Mouse (Mus musculus): ENCODE measurements at regions not wholly inside any gene's neighbourhood (a gene's known extent, or its start where the extent isn't known, plus 50 kb on each side); places are given as distances from the start of the nearest gene placed in this dataset.
"Not testable (repeated sequence)": the region's sequence is repeated elsewhere in the genome, so short reads cannot be mapped to it uniquely, and the experiment has no call there.

DNA sequence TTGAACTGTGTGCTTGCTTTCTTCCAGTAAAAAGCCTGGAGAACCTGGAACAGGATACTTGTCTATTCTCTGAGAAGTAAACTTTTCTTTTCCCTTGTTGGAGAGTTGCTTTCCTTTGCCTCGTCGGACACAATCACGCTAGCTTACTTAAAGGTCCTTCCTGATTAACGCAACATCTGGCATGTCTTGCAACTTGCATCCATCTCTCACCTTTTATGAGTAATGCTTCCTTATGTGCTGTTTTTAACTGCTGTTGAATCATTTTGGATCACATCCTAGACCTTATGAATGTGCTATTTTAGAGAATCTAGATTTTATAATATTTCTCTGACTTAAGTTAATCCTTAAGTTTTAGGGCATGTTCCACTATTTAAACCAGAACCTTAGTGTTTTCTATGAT lies 188.4 kb upstream of the Pcsk5 start:
- DNase-seq, result no peak

- no peak for DNase-seq
These were observed 182.9 kb upstream of the Pcsk5 start for GRCm38 (mm10) chr19:18020351-18020750.

DNA sequence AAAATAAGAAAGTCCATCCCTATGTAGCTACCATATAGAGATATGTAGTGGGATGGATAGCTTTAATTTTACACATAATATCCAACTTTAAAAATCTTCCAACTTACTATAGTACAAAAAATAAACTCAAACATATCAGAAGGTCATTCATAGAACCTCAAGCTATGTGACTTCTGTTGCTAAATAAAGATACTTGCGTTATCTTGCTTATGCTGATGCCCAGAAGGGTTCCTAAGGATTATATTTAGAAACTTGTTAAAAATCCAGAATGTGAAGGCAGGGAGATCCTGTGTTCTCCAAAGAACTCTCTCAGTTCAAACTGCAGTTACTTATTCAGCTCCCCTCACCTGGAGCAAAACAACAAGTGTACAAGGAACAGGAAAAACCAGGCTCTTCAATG lies 177.9 kb upstream of the Pcsk5 start:
- no peak for DNase-seq

GRCm38 (mm10) chr19:18012029-18012428 lies 174.6 kb upstream of the Pcsk5 start:
- DNase-seq, result no peak

DNA sequence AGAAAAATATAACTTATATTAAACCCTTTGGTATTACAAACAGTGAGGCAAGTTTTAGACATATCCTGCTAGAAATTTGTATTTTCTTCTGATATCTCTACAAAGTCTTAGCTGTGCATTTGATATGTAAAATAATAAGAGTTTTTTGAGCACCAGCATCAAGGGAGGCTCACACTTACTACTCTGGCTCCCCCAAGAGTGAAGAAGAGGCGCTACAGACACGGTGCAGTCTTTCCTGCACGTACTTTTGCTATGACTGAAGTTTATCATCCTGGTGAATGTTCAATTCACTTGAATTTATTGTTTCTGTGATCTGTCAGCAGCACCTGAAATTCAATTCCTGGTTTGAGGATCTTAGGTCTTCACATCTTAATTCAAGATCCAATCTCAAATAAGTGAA lies 160.1 kb upstream of the Pcsk5 start:
- DNase-seq, result no peak

GRCm38 (mm10) chr19:17983416-17983815 lies 146.0 kb upstream of the Pcsk5 start:
- peak; percentile 8 for DNase-seq

GRCm38 (mm10) chr19:17965566-17965965 lies 128.1 kb upstream of the Pcsk5 start:
- DNase-seq, result no peak

DNA sequence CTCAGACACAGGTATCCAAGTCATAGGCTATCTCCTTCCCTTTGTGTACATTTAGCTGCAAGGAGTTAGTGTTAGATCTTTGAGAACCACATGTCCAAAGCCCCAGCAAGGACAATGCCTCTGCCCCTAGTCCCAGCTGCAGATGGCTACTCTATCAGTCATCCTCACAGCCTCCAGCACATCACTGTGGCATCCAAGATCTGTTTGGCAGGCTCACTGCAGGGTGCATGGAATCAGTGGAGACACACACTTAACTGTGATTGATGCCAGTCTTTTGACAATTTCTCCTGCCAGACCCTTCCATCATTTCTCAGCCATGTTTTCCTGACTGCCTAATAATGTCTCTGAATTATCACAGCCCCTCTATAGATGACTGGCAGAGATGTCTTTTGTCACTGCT lies 121.0 kb upstream of the Pcsk5 start:
- DNase-seq, result no peak

GRCm38 (mm10) chr19:17932665-17933064 lies 95.2 kb upstream of the Pcsk5 start:
- DNase-seq, result no peak

GRCm38 (mm10) chr19:17927121-17927520 lies 89.7 kb upstream of the Pcsk5 start:
- not testable (repeated sequence) for DNase-seq

- DNase-seq, result no peak
These were observed 70.1 kb upstream of the Pcsk5 start for GRCm38 (mm10) chr19:17907579-17907978.

GRCm38 (mm10) chr19:17904120-17904519 lies 66.7 kb upstream of the Pcsk5 start:
- DNase-seq, result no peak

DNA sequence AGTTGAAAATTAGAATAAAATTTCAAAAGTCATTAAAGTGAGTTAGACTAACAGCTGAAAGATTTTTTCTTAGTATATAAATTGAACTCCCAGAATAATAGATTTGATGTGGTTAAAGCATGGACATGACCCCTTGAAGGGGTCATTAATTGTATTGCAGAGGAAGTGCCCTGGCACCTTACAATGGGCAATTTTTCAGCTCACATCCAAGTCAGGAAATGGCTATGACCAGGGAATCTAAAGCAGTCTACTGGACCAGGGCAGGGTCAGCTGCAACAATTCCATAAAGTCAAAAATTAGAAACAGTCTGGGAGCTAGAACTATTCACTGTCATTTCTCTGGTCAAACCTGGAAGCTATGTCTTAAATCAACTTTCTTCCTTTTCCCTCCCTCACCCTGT lies 55.2 kb upstream of the Pcsk5 start:
- no peak for DNase-seq

All from right cerebral cortex, postnatal 25 days (tissue).